Mouse (Mus musculus) C3H10T1/2 (cell line): ENCODE results near the gene Wdr37. TPM values are rescaled to one million over a fixed set of nuclear protein-coding genes. Genes with fewer than 3 reads are reported as not detected.

Source experiments
- polyA plus RNA-seq, 2 experiments: library from polyadenylated mRNA; unstranded; fragments of >200 nt; fragmentation: generic; extraction: Trizol; gene quantifications; one replicate each; pipeline ENCODE4 v1.2.1; 2012; ENCODE audit warnings: missing spikeins in 2 of 2

Wdr37 gene
- polyA plus RNA-seq, result 1 to 10 TPM in 1 of 2 experiments, under 1 TPM in 1; 0.29 to 3.0 TPM

DNA sequence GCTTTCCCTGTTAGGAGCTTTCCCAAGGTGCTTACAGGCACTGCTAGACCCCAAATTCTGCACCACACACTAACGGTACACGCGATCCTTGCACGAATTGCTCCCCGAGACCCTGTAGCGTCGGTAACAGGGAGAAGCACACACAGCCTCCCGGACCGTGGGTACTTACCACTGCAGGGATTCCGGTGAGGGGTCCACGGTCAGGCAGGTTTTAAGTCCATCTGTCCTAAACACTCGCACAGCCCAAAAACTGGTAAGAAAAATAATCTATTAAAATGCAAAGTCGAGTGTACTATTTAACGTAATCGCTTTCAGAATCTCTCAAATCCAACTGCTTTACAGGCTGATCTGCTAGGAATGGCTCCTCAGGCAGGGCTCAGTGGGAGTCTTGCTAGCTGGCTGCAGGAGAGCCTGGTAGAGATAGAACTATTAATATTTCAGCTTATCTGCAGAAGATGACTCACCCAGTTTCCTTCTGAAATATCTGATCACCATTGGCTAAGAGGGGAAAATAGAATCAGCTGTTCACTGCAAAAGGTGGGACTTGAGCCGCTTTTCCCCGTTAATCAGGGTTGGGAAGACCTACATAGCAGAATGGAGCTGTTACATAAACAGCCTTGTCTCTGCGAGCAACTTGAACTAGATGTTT, at the start of gene Wdr37:
Wdr37 (minus strand) TSS at position 596 of the 649 bp plus-strand sequence.

DNA sequence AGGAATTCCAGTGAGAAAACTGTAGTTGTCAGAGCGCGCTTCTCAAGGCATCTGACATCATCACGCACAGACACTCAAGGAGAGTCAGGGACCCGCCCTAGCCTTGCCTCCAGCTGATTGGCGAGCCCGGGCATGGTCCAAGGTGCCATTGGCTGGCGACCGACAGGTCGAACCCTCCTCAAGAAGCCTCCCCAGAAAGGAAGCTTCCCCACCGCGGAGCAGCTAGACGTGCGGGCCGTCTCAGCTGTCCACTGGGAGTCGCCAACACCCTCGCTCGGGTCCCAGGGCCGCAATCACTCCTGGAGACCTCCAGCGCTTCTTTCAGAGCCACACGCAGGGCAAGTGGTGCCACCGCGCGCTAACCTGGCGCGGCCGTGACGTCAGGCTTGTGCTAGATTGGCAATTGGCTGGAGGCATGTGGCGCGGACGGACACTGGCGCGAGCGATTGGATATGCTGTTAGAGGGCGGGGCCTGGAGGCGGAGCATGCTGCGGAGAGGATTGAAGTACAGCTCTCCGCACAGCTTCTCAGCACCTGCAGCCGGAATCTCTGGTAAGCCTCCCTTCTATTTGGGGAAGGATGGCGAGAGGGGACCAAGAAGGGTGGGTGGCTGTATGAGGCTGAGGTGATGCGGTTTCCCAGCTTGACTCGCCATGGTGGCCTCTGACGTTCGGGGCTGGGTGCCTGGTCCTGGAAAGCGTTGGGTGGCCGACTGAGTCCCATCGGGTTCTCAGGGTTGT, 13.9 kb upstream of the Wdr37 start, which contains the start of gene Idi1:
Idi1 (plus strand) TSS at position 57 of the 740 bp plus-strand sequence.

Other genes starting within 250 kb of the Wdr37 start
- gene Idi1, start 13.6 kb upstream of the Wdr37 start, polyA plus RNA-seq, result 1 to 10 TPM; 1.5 to 6.3 TPM
- not detected for gene Gm9745, start 76.3 kb upstream of the Wdr37 start, polyA plus RNA-seq
- gene Idi2, start 81.0 kb upstream of the Wdr37 start, polyA plus RNA-seq, result under 1 TPM in 1 of 2 experiments, not detected in 1; 0.01 TPM
- gene Gtpbp4, start 124.2 kb upstream of the Wdr37 start, polyA plus RNA-seq, result 10 to 100 TPM in 1 of 2 experiments, 1 to 10 TPM in 1; 3.4 to 10.7 TPM
- 10 to 100 TPM in 1 of 2 experiments, 1 to 10 TPM in 1; 2.9 to 13.9 TPM for gene Larp4b, start 222.0 kb upstream of the Wdr37 start, polyA plus RNA-seq